25 mouse cellular contexts compared by ENCODE assay signal in genomic region chr15:101829441-101829840, GRCm38 (mm10). TPM values are rescaled to one million over a fixed set of nuclear protein-coding genes. Genes with fewer than 3 reads are reported as not detected.
DNase-seq lines count a peak whose midpoint lies in the region; ATAC-seq and TF ChIP-seq lines count a peak whose summit lies in the region.
"Had no signal": no experiment of that assay in that cellular context is flagged by ENCODE, and none has a peak within 500 bp of the region (broad histone marks: within the 10 kb centered on the region; RNA-seq: fewer than 3 reads in every experiment).

No protein-coding gene starts in this region.

- no peaks in the 10 kb centered on the region for H3K9me3 ChIP-seq in hindbrain, postnatal 0 days (ENCODE audit: low read length)
- H3K9me3 ChIP-seq in hindbrain, embryonic 14.5 days (ENCODE audit: control insufficient read depth, low read length): no peaks in the 10 kb centered on the region
- H3K9me3 ChIP-seq: embryonic facial prominence, embryonic 10.5 days; embryonic facial prominence, embryonic 12.5 days; forebrain, embryonic 15.5 days had no signal

- no peak overlapping the region for H3K9ac ChIP-seq in hindbrain, postnatal 0 days (replicated peaks; ENCODE audit: low read length)
- H3K9ac ChIP-seq in hindbrain, embryonic 14.5 days: no peak overlapping the region
- H3K9ac ChIP-seq: embryonic facial prominence, embryonic 12.5 days; forebrain, embryonic 15.5 days; forebrain, postnatal 0 days had no signal

- no peaks in the 10 kb centered on the region for H3K36me3 ChIP-seq in hindbrain, postnatal 0 days (ENCODE audit: insufficient read depth, low read length)
- H3K36me3 ChIP-seq in hindbrain, embryonic 14.5 days (replicated peaks; ENCODE audit: control insufficient read depth, insufficient read depth): no peaks in the 10 kb centered on the region
- H3K36me3 ChIP-seq: embryonic facial prominence, embryonic 10.5 days; embryonic facial prominence, embryonic 12.5 days; forebrain, embryonic 15.5 days had no signal

- no peak for ATAC-seq in hindbrain, postnatal 0 days
- no peak for ATAC-seq in hindbrain, embryonic 14.5 days (ENCODE audit: low FRiP score)
- no peak for ATAC-seq in granulocyte monocyte progenitor cell, adult 5-6 weeks (replicated peaks; ENCODE audit: poor library complexity, severe bottlenecking)
- ATAC-seq: forebrain, embryonic 15.5 days; forebrain, postnatal 0 days had no signal

- no peak for TF ChIP-seq POLR2A in brain, embryonic 14.5 days (IDR thresholded peaks at IDR 0.05; ENCODE audit: borderline replicate concordance, extremely low read depth, insufficient read depth, insufficient read length, poor library complexity, severe bottlenecking)

- no peaks in the 10 kb centered on the region for H3K27me3 ChIP-seq in hindbrain, postnatal 0 days (ENCODE audit: insufficient read depth, low read length)
- H3K27me3 ChIP-seq in hindbrain, embryonic 14.5 days (ENCODE audit: control insufficient read depth, insufficient read depth, low read length): no peaks in the 10 kb centered on the region
- H3K27me3 ChIP-seq: embryonic facial prominence, embryonic 12.5 days; forebrain, embryonic 15.5 days had no signal

- H3K4me1 ChIP-seq in hindbrain, postnatal 0 days (ENCODE audit: insufficient read depth, low read length): no peaks in the 10 kb centered on the region
- no peaks in the 10 kb centered on the region for H3K4me1 ChIP-seq in hindbrain, embryonic 14.5 days (replicated peaks; ENCODE audit: control insufficient read depth, insufficient read depth, low read length)
- H3K4me1 ChIP-seq: embryonic facial prominence, embryonic 12.5 days; forebrain, embryonic 15.5 days had no signal

- H3K4me2 ChIP-seq in hindbrain, postnatal 0 days (ENCODE audit: low read depth, low read length): no peak overlapping the region
- no peak overlapping the region for H3K4me2 ChIP-seq in hindbrain, embryonic 14.5 days (replicated peaks)
- H3K4me2 ChIP-seq: embryonic facial prominence, embryonic 12.5 days; forebrain, embryonic 15.5 days had no signal

- no peak for DNase-seq in hindbrain, postnatal 0 days (ENCODE audit: low spot score)
- no peak for DNase-seq in hindbrain, embryonic 14.5 days (ENCODE audit: low spot score)
- DNase-seq in brain, embryonic 14.5 days (ENCODE audit: low read depth): peak; percentile 53
- DNase-seq in retina, embryonic 14.5 days (ENCODE audit: low spot score): peak; percentile 24
- DNase-seq in urinary bladder, adult 18-20 months (ENCODE audit: low spot score in 2 of 2): no peak
- DNase-seq: adrenal gland, adult 2 months; adrenal gland, postnatal 10 days; adrenal gland, postnatal 25 days; cerebellum, adult 11-12 months; cerebellum, adult 2 months; cerebellum, adult 9-10 months; cerebellum, postnatal 10 days; cerebellum, postnatal 25 days; forebrain, postnatal 0 days had no signal

- H3K4me3 ChIP-seq in hindbrain, postnatal 0 days (ENCODE audit: low read length): no peak overlapping the region
- H3K4me3 ChIP-seq in hindbrain, embryonic 14.5 days (replicated peaks; ENCODE audit: low read length): no peak overlapping the region
- H3K4me3 ChIP-seq: embryonic facial prominence, embryonic 10.5 days; embryonic facial prominence, embryonic 12.5 days; forebrain, embryonic 15.5 days had no signal

- WGBS in hindbrain, postnatal 0 days: 66% methylated on average over 5 of the region's 5 CpGs
- 81% methylated on average over 5 of the region's 5 CpGs for WGBS in hindbrain, embryonic 14.5 days

- peak; percentile 9; the same call in 1 of the 2 replicates for TF ChIP-seq CTCF in hindbrain, postnatal 0 days (IDR thresholded peaks at IDR 0.05; ENCODE audit: low read depth)
- TF ChIP-seq CTCF in brain, embryonic 14.5 days (IDR thresholded peaks at IDR 0.05; ENCODE audit: borderline replicate concordance, extremely low read depth, insufficient read depth, insufficient read length): no peak

- no peak overlapping the region for H3K27ac ChIP-seq in hindbrain, postnatal 0 days
- H3K27ac ChIP-seq in hindbrain, embryonic 14.5 days: no peak overlapping the region
- H3K27ac ChIP-seq: embryonic facial prominence, embryonic 10.5 days; embryonic facial prominence, embryonic 12.5 days; forebrain, embryonic 15.5 days had no signal

RNA-seq across cellular contexts. Expression of gene Krt2, which starts 11.5 kb away (rescaled TPM):
- 0.37 TPM in 1 of 2 replicates, not detected in the other for total RNA-seq in hindbrain, postnatal 0 days (2014; rRNA removed)
- polyA plus RNA-seq in hindbrain, postnatal 0 days (2015; fragmentation: Nextera tagmentation; extraction: Ambion mirVana): 0.21 and 0.37 TPM in 2 replicates
- polyA plus RNA-seq in hindbrain, embryonic 14.5 days (2014; fragmentation: Nextera tagmentation; extraction: Ambion mirVana): not detected in 2 replicates
- not detected in 2 replicates for polyA plus RNA-seq in brain, embryonic 14.5 days (2012; rRNA removed)
- not detected in 2 replicates for total RNA-seq in granulocyte monocyte progenitor cell, adult 5-6 weeks (2014; fragmentation: Nextera tagmentation)
- total RNA-seq in granulocyte monocyte progenitor cell, adult 5-6 weeks (2017): not detected in 2 replicates
- total RNA-seq: adrenal gland, adult 2 months; adrenal gland, postnatal 10 days; adrenal gland, postnatal 25 days; adrenal gland, postnatal 4 days; ES-E14; MEL had no signal
- polyA plus RNA-seq: adrenal gland, adult 2 months; C2C12; cerebellum, adult 2 months; embryonic facial prominence, embryonic 10.5 days; embryonic facial prominence, embryonic 12.5 days; embryonic facial prominence, embryonic 14.5 days; forebrain, embryonic 11.5 days; forebrain, embryonic 15.5 days had no signal

RNA-seq across cellular contexts. Expression of gene Krt1, which starts 21.2 kb away (rescaled TPM):
- 7.5 and 13.7 TPM in 2 replicates for total RNA-seq in hindbrain, postnatal 0 days (2014; rRNA removed)
- 18.2 and 19.4 TPM in 2 replicates for polyA plus RNA-seq in hindbrain, postnatal 0 days (2015; fragmentation: Nextera tagmentation; extraction: Ambion mirVana)
- polyA plus RNA-seq in hindbrain, embryonic 14.5 days (2014; fragmentation: Nextera tagmentation; extraction: Ambion mirVana): 11.9 and 12.2 TPM in 2 replicates
- polyA plus RNA-seq in brain, embryonic 14.5 days (2012; rRNA removed): 14.9 and 19.4 TPM in 2 replicates
- total RNA-seq in granulocyte monocyte progenitor cell, adult 5-6 weeks (2014; fragmentation: Nextera tagmentation): not detected in 2 replicates
- total RNA-seq in granulocyte monocyte progenitor cell, adult 5-6 weeks (2017): not detected in 2 replicates
- total RNA-seq: MEL had no signal
- polyA plus RNA-seq: C2C12 had no signal

RNA-seq across cellular contexts. Expression of gene Krt73, which starts 27.3 kb away (rescaled TPM):
- total RNA-seq in hindbrain, postnatal 0 days (2014; rRNA removed): 1.5 and 1.7 TPM in 2 replicates
- polyA plus RNA-seq in hindbrain, postnatal 0 days (2015; fragmentation: Nextera tagmentation; extraction: Ambion mirVana): 2.4 and 2.5 TPM in 2 replicates
- 0.52 and 0.68 TPM in 2 replicates for polyA plus RNA-seq in hindbrain, embryonic 14.5 days (2014; fragmentation: Nextera tagmentation; extraction: Ambion mirVana)
- polyA plus RNA-seq in brain, embryonic 14.5 days (2012; rRNA removed): 0.78 and 0.98 TPM in 2 replicates
- total RNA-seq in granulocyte monocyte progenitor cell, adult 5-6 weeks (2014; fragmentation: Nextera tagmentation): not detected in 2 replicates
- total RNA-seq in granulocyte monocyte progenitor cell, adult 5-6 weeks (2017): not detected in 2 replicates
- total RNA-seq: adrenal gland, adult 2 months; adrenal gland, postnatal 10 days; adrenal gland, postnatal 25 days; adrenal gland, postnatal 4 days; ES-E14; MEL had no signal
- polyA plus RNA-seq: adrenal gland, adult 2 months; C2C12; embryonic facial prominence, embryonic 10.5 days; forebrain, embryonic 11.5 days had no signal

RNA-seq across cellular contexts. Expression of gene Krt77, which starts 40.1 kb away (rescaled TPM):
- total RNA-seq in hindbrain, postnatal 0 days (2014; rRNA removed): 0.22 and 0.68 TPM in 2 replicates
- 0.49 and 1.2 TPM in 2 replicates for polyA plus RNA-seq in hindbrain, postnatal 0 days (2015; fragmentation: Nextera tagmentation; extraction: Ambion mirVana)
- polyA plus RNA-seq in hindbrain, embryonic 14.5 days (2014; fragmentation: Nextera tagmentation; extraction: Ambion mirVana): 0.20 and 0.21 TPM in 2 replicates
- 0.53 and 2.3 TPM in 2 replicates for polyA plus RNA-seq in brain, embryonic 14.5 days (2012; rRNA removed)
- total RNA-seq in granulocyte monocyte progenitor cell, adult 5-6 weeks (2014; fragmentation: Nextera tagmentation): not detected in 2 replicates
- not detected in 2 replicates for total RNA-seq in granulocyte monocyte progenitor cell, adult 5-6 weeks (2017)
- total RNA-seq: adrenal gland, adult 2 months; adrenal gland, postnatal 10 days; adrenal gland, postnatal 25 days; adrenal gland, postnatal 4 days; ES-E14; MEL had no signal
- polyA plus RNA-seq: adrenal gland, adult 2 months; C2C12; embryonic facial prominence, embryonic 12.5 days; forebrain, embryonic 11.5 days had no signal

RNA-seq across cellular contexts. Expression of gene Krt72, which starts 43.2 kb away (rescaled TPM):
- 1.9 TPM in 1 of 2 replicates, not detected in the other for total RNA-seq in hindbrain, postnatal 0 days (2014; rRNA removed)
- polyA plus RNA-seq in hindbrain, postnatal 0 days (2015; fragmentation: Nextera tagmentation; extraction: Ambion mirVana): 0.44 TPM in 1 of 2 replicates, not detected in the other
- polyA plus RNA-seq in hindbrain, embryonic 14.5 days (2014; fragmentation: Nextera tagmentation; extraction: Ambion mirVana): not detected in 2 replicates
- polyA plus RNA-seq in brain, embryonic 14.5 days (2012; rRNA removed): 0.04 and 0.08 TPM in 2 replicates
- not detected in 2 replicates for total RNA-seq in granulocyte monocyte progenitor cell, adult 5-6 weeks (2014; fragmentation: Nextera tagmentation)
- not detected in 2 replicates for total RNA-seq in granulocyte monocyte progenitor cell, adult 5-6 weeks (2017)
- total RNA-seq: adrenal gland, adult 2 months; adrenal gland, postnatal 10 days; adrenal gland, postnatal 25 days; adrenal gland, postnatal 4 days; ES-E14; forebrain, postnatal 0 days; MEL had no signal
- polyA plus RNA-seq: adrenal gland, adult 2 months; C2C12; cerebellum, adult 2 months; cortical plate, adult 2 months; embryonic facial prominence, embryonic 10.5 days; embryonic facial prominence, embryonic 12.5 days; forebrain, embryonic 11.5 days; forebrain, embryonic 15.5 days; forebrain, postnatal 0 days had no signal

Comparison
In these comparisons a context has a peak if more than half of its experiments do, and no peak if none do; other contexts are left out.
1. DNase-seq: peak in brain, embryonic 14.5 days (single experiment) and retina, embryonic 14.5 days (single experiment); none in hindbrain, postnatal 0 days (single experiment), hindbrain, embryonic 14.5 days (single experiment) and urinary bladder, adult 18-20 months (0 of 2).